Mouse (Mus musculus): ENCODE data around the gene Cmbl. TPM values are rescaled to one million over a fixed set of nuclear protein-coding genes. Genes with fewer than 3 reads are reported as not detected.

Gene Cmbl
- polyA plus RNA-seq, 1 experiment from 2014 or later = 2.1 TPM

DNA sequence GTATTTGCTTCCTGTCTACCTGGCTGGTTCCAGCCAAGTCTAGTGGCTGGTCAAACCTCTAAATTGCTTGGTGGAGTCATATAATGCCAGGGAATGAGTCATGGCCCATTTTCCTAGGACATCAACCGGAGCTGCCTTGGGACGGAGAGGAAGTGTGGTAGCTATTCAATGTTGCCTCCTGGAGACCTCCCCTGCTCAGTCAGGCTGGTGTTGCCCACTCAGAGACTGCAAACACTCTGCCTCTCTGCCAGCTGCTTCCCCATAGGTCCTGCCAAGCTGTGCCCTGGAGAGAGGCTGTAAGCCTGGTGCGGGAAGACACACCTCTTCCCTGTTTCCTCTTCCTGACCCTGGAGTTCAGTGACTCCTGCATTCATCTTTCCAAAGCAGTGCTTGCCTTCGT lies 67.3 kb downstream of the Cmbl start:
- Histone ChIP-seq H3K36me3 (no peaks in the 10 kb centered on the region), H3K9me3 (no peaks in the 10 kb centered on the region), H3K4me3 (no peak overlapping the region), H3K4me2 (replicated peaks) (no peak overlapping the region), H3K27ac (no peak overlapping the region), H3K27me3 (no peaks in the 10 kb centered on the region), H3K4me1 (peaks cover 19% of the 10 kb centered on the region), H3K9ac (no peak overlapping the region)
- ATAC-seq (ENCODE audit: insufficient number of reproducible peaks, insufficient read depth, low FRiP score, low TSS enrichment) = no peak
- WGBS = 84% methylated on average over 4 of the region's 4 CpGs

DNA sequence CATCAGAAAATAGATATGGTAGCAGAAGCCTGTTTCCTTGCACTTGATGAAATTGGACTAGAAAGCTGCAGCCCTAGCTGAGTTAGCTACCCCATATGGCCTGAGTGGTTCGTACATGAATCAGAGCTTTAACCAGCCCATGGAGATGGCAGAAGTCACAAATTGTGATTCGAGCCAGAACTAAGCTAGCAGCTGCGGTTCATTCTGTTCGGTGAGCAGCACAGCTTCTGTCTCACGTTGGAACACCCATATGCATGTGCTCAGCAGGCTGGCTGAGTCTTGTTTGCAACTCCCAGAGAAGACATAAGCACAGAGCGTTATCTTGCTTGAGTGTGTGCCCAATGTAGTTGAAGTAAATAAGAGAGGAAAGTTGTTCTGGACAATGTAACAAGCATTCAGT lies 69.4 kb downstream of the Cmbl start:
- Histone ChIP-seq H3K9ac (no peak overlapping the region), H3K4me1 (peaks cover 10% of the 10 kb centered on the region; the same call in 1 of the 2 replicates), H3K9me3 (no peaks in the 10 kb centered on the region), H3K27ac (no peak overlapping the region), H3K36me3 (no peaks in the 10 kb centered on the region), H3K27me3 (no peaks in the 10 kb centered on the region), H3K4me2 (replicated peaks) (no peak overlapping the region), H3K4me3 (no peak overlapping the region)
- 81% methylated on average over 6 of the region's 6 CpGs for WGBS
- ATAC-seq (ENCODE audit: insufficient number of reproducible peaks, insufficient read depth, low FRiP score, low TSS enrichment) = no peak

DNA sequence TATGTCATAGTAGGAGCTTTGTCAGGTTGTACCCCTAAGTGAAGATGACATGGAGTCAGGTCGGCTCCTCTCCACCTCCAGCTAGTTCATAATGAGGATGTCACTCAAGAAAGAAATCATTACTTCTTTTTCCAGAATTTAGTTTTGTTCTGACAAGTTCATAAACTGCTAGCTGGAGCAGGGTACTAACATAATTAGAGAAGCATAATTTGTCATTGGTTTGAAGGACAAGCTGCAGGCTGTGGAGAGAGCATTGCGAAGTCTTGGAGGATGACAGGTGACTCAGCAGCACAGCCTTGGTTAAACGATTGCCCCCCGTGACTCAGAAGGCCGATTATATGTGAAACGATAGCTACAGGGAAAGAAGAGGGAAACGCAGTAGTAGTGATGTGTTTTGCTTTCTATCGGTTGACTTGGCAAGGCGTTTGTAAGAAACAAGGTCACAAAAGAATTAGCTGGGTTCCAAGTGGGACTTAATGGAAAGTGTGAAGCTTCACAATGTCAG lies 71.0 kb downstream of the Cmbl start:
- WGBS = 85% methylated on average over 9 of the region's 9 CpGs
- Histone ChIP-seq H3K4me2 (replicated peaks) (no peak overlapping the region), H3K27me3 (no peaks in the 10 kb centered on the region), H3K4me1 (peaks cover 10% of the 10 kb centered on the region; the same call in 1 of the 2 replicates), H3K4me3 (no peak overlapping the region), H3K36me3 (no peaks in the 10 kb centered on the region), H3K27ac (no peak overlapping the region), H3K9me3 (no peaks in the 10 kb centered on the region), H3K9ac (no peak overlapping the region)
- no peak for ATAC-seq (ENCODE audit: insufficient number of reproducible peaks, insufficient read depth, low FRiP score, low TSS enrichment)

Other genes with a start within 250 kb of the Cmbl start
- gene Ankrd33b, start 197.7 kb upstream of the Cmbl start, polyA plus RNA-seq (2016; fragmentation: Nextera tagmentation; extraction: Ambion mirVana) = 0.55 and 0.74 TPM in 2 replicates
- gene Ropn1l, start 111.7 kb upstream of the Cmbl start, polyA plus RNA-seq (2016; fragmentation: Nextera tagmentation; extraction: Ambion mirVana) = 1.6 and 1.7 TPM in 2 replicates
- 44.0 and 44.6 TPM in 2 replicates for gene March6, start 34.3 kb upstream of the Cmbl start, polyA plus RNA-seq (2016; fragmentation: Nextera tagmentation; extraction: Ambion mirVana)
- gene Cct5, start 36.4 kb downstream of the Cmbl start, polyA plus RNA-seq (2016; fragmentation: Nextera tagmentation; extraction: Ambion mirVana) = 600 and 614 TPM in 2 replicates
- 11.9 and 12.5 TPM in 2 replicates for gene Fam173b, start 36.5 kb downstream of the Cmbl start, polyA plus RNA-seq (2016; fragmentation: Nextera tagmentation; extraction: Ambion mirVana)